23 mouse cellular contexts compared by ENCODE assay signal in the genomic region with DNA sequence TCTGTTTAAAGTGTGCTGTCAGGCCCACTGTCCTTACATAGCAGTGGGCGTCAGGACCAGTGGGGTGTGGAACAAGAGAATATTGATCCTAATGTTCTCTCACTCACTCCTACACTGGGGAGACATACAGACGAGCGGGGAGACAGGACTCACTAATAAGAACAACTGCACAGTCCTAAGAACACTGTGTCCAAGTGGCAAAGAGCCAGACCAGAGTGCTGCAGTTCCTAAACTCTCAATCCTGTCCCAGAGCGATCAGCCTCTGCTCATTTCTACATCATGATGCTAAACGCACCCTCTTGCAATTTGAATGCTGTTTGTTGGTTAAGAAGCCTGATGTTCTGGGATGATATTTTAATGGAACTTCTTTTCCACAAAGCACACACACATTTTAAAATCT. TPM values are rescaled to one million over a fixed set of nuclear protein-coding genes. Genes with fewer than 3 reads are reported as not detected.
"Had no signal": no experiment of that assay in that cellular context is flagged by ENCODE, and none has a peak within 500 bp of the region (broad histone marks: within the 10 kb centered on the region; RNA-seq: fewer than 3 reads in every experiment).

No protein-coding gene starts in this region.

- DNase-seq: gastrocnemius, adult 2 months; gastrocnemius, postnatal 10 days; gastrocnemius, postnatal 25 days; heart, adult 18-20 months; heart, postnatal 10 days; heart, postnatal 4 days; kidney, postnatal 10 days; kidney, postnatal 4 days; liver had no signal

- H3K4me1 ChIP-seq: heart, embryonic 10.5 days; heart, embryonic 12.5 days had no signal

- H3K4me2 ChIP-seq: hindbrain, embryonic 14.5 days; limb, embryonic 12.5 days had no signal

- H3K36me3 ChIP-seq: heart, embryonic 10.5 days; heart, embryonic 12.5 days; hindbrain, embryonic 10.5 days; hindbrain, embryonic 12.5 days; intestine, embryonic 15.5 days; limb, embryonic 10.5 days; limb, embryonic 12.5 days had no signal

- H3K4me3 ChIP-seq: gastrocnemius, adult 2 months; hindbrain, embryonic 12.5 days; intestine, embryonic 15.5 days; layer of hippocampus, adult 2 months; left cerebral cortex, adult 2 months; limb, embryonic 10.5 days; limb, embryonic 12.5 days had no signal

- H3K27ac ChIP-seq: gastrocnemius, adult 2 months; heart, embryonic 10.5 days; hindbrain, embryonic 10.5 days; hindbrain, embryonic 12.5 days; hindbrain, embryonic 14.5 days; intestine, embryonic 15.5 days; layer of hippocampus, adult 2 months; left cerebral cortex, adult 2 months; limb, embryonic 10.5 days; limb, embryonic 12.5 days had no signal

- ATAC-seq: hindbrain, embryonic 16.5 days; inflammation-experienced regulatory T-cells, adult 6 months; intestine, postnatal 0 days had no signal

- H3K9ac ChIP-seq: heart, embryonic 12.5 days; hindbrain, embryonic 12.5 days; hindbrain, embryonic 14.5 days; intestine, embryonic 15.5 days had no signal

- H3K9me3 ChIP-seq: heart, embryonic 10.5 days; heart, embryonic 12.5 days; hindbrain, embryonic 10.5 days; hindbrain, embryonic 12.5 days; intestine, embryonic 15.5 days; limb, embryonic 10.5 days; limb, embryonic 12.5 days had no signal

- H3K27me3 ChIP-seq: heart, embryonic 12.5 days; hindbrain, embryonic 12.5 days; intestine, embryonic 15.5 days; limb, embryonic 12.5 days had no signal

RNA-seq across cellular contexts. Expression of a gene that starts 54.9 kb away (rescaled TPM):
- total RNA-seq: granulocyte monocyte progenitor cell, adult 5-6 weeks had no signal
- polyA plus RNA-seq: inflammation-experienced regulatory T-cells, adult 6 months had no signal
